Mouse (Mus musculus): ENCODE results near the gene Cbx2.

Cbx2 gene

GRCm38 (mm10) chr11:119017506-119017905, 5.3 kb upstream of the Cbx2 start:
- DNase-seq (ENCODE audit: low spot score in 2 of 2): no peak

- no peak for DNase-seq (ENCODE audit: low spot score in 2 of 2)
Measured at GRCm38 (mm10) chr11:119021180-119021579, 1.6 kb upstream of the Cbx2 start.

- no peak for DNase-seq (ENCODE audit: low spot score in 2 of 2)
Measured at GRCm38 (mm10) chr11:119022068-119022894, 481 bp upstream of the Cbx2 start.

- DNase-seq (ENCODE audit: low spot score in 2 of 2): no peak
Measured at GRCm38 (mm10) chr11:119023616-119023980, 836 bp downstream of the Cbx2 start.

GRCm38 (mm10) chr11:119024260-119024659, 1.5 kb downstream of the Cbx2 start:
- no peak for DNase-seq (ENCODE audit: low spot score in 2 of 2)

- DNase-seq (ENCODE audit: low spot score in 2 of 2): no peak
Measured at GRCm38 (mm10) chr11:119026203-119026602, 3.4 kb downstream of the Cbx2 start.

GRCm38 (mm10) chr11:119033874-119034558, 11.3 kb downstream of the Cbx2 start:
- peak; percentile 72 to 87 for DNase-seq (ENCODE audit: low spot score in 2 of 2)

- DNase-seq (ENCODE audit: low spot score in 2 of 2): no peak
Measured at GRCm38 (mm10) chr11:119034635-119035034, 11.9 kb downstream of the Cbx2 start.

- no peak for DNase-seq (ENCODE audit: low spot score in 2 of 2)
Measured at GRCm38 (mm10) chr11:119035094-119035685, 12.4 kb downstream of the Cbx2 start.

- no peak for DNase-seq (ENCODE audit: low spot score in 2 of 2)
Measured at GRCm38 (mm10) chr11:119035686-119036165, 13.0 kb downstream of the Cbx2 start.

- no peak for DNase-seq (ENCODE audit: low spot score in 2 of 2)
Measured at GRCm38 (mm10) chr11:119036447-119036846, 13.7 kb downstream of the Cbx2 start.

- no peak for DNase-seq (ENCODE audit: low spot score in 2 of 2)
Measured at GRCm38 (mm10) chr11:119036934-119037779, 14.4 kb downstream of the Cbx2 start.

- no peak for DNase-seq (ENCODE audit: low spot score in 2 of 2)
Measured at GRCm38 (mm10) chr11:119037780-119038401, 15.1 kb downstream of the Cbx2 start.

GRCm38 (mm10) chr11:119038744-119039484, 16.2 kb downstream of the Cbx2 start:
- no peak for DNase-seq (ENCODE audit: low spot score in 2 of 2)

GRCm38 (mm10) chr11:119039732-119040512, 17.2 kb downstream of the Cbx2 start:
- DNase-seq (ENCODE audit: low spot score in 2 of 2): no peak

GRCm38 (mm10) chr11:119040600-119041324, 18.0 kb downstream of the Cbx2 start, which contains the start of gene Cbx8:
TSS of gene Cbx8 (minus strand) at chr11:119040969.
- DNase-seq (ENCODE audit: low spot score in 2 of 2): peak; percentile 98 to 99

- DNase-seq (ENCODE audit: low spot score in 2 of 2): no peak
Measured at GRCm38 (mm10) chr11:119041325-119041716, 18.6 kb downstream of the Cbx2 start.

GRCm38 (mm10) chr11:119041750-119042465, 19.1 kb downstream of the Cbx2 start:
- DNase-seq (ENCODE audit: low spot score in 2 of 2): no peak
